Mouse (Mus musculus) liver, postnatal 0 days (tissue): ENCODE data around the gene Ifi47.

Experiments used
- CTCF ChIP-seq: sonication (generic); IDR thresholded peaks from 2 replicates; pipeline ENCODE4 v1.5.1; 2016; ENCODE audit warnings: antibody characterized with exemption, low read depth
- EP300 ChIP-seq: IDR thresholded peaks from 2 replicates; pipeline ENCODE4 v1.6.1; 2016; ENCODE audit warnings: antibody characterized with exemption, low read depth, mild to moderate bottlenecking

GRCm38 (mm10) chr11:49114158-49114557 lies 37.8 kb downstream of the Ifi47 start:
- TF ChIP-seq CTCF (no peak), EP300 (no peak)
